Comparison of ENCODE assay signal across 27 mouse cellular contexts in the genomic region with DNA sequence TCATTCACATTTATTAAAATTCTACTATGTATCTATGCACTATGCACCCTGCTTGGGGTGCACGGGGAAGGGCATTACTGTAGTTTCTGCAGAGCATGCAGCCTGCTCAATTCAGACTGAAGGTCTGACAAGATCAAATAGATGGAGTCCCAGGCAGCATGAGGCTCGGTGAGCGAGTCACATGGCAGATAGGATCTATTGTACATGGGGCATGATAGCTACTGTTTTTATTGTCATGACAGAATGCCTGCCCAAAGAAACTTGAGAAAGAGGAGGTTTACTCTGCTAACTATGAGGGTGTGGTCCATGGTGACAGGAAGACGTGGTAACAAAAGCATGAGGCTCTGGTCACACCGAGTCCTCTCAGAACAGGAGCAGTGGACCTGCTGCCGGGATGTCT.
DNase-seq lines count a peak whose midpoint lies in the region; ATAC-seq and TF ChIP-seq lines count a peak whose summit lies in the region.
"Had no signal": no experiment of that assay in that cellular context is flagged by ENCODE, and none has a peak within 500 bp of the region (broad histone marks: within the 10 kb centered on the region; RNA-seq: fewer than 3 reads in every experiment).

No protein-coding gene starts in this region.

- no peak overlapping the region for H3K9ac ChIP-seq in MEL (ENCODE audit: control insufficient read depth, low read depth, low read length, poor library complexity, severe bottlenecking)
- H3K9ac ChIP-seq in midbrain, embryonic 13.5 days (replicated peaks) = no peak overlapping the region
- H3K9ac ChIP-seq: embryonic facial prominence, embryonic 13.5 days; forebrain, embryonic 12.5 days; forebrain, embryonic 15.5 days; heart, embryonic 13.5 days; hindbrain, embryonic 13.5 days had no signal

- H3K36me3 ChIP-seq in MEL (ENCODE audit: control insufficient read depth in 1 of 2, insufficient read depth in 2 of 2, low read length in 2 of 2) = peaks cover 0 to 26% of the 10 kb centered on the region in 2 experiments; a peak in 2 of 4 replicates
- no peaks in the 10 kb centered on the region for H3K36me3 ChIP-seq in midbrain, embryonic 13.5 days
- H3K36me3 ChIP-seq: embryonic facial prominence, embryonic 10.5 days; embryonic facial prominence, embryonic 13.5 days; forebrain, embryonic 12.5 days; forebrain, embryonic 15.5 days; heart, embryonic 10.5 days; heart, embryonic 13.5 days; hindbrain, embryonic 13.5 days had no signal

- H3K27me3 ChIP-seq in MEL (ENCODE audit: control insufficient read depth in 1 of 2, insufficient read depth in 2 of 2, low read length in 2 of 2) = no peaks in the 10 kb centered on the region
- no peaks in the 10 kb centered on the region for H3K27me3 ChIP-seq in midbrain, embryonic 13.5 days
- H3K27me3 ChIP-seq: embryonic facial prominence, embryonic 13.5 days; forebrain, embryonic 12.5 days; forebrain, embryonic 15.5 days; heart, embryonic 13.5 days; hindbrain, embryonic 13.5 days; Patski had no signal

- peak; percentile 25 for ATAC-seq in inflammation-experienced regulatory T-cells, adult 6 months
- ATAC-seq in midbrain, embryonic 13.5 days = no peak
- ATAC-seq: forebrain, embryonic 15.5 days; hindbrain, embryonic 16.5 days; intestine, postnatal 0 days; Patski had no signal

- peaks cover 14 to 25% of the 10 kb centered on the region in 2 experiments for H3K4me1 ChIP-seq in MEL (ENCODE audit: control insufficient read depth in 1 of 2, insufficient read depth in 2 of 2, low read length in 2 of 2)
- no peaks in the 10 kb centered on the region; the same call in 1 of the 2 replicates for H3K4me1 ChIP-seq in midbrain, embryonic 13.5 days (replicated peaks)
- H3K4me1 ChIP-seq: embryonic facial prominence, embryonic 10.5 days; forebrain, embryonic 12.5 days; heart, embryonic 10.5 days had no signal

- no peaks in the 10 kb centered on the region for H3K79me2 ChIP-seq in MEL (ENCODE audit: control insufficient read depth, insufficient read depth, low read length, poor library complexity)

- 0 out of 4 replicates have a peak, but pooled peaks of 1 of the 2 experiments have one; percentile 8 for TF ChIP-seq EP300 in MEL (IDR thresholded peaks at IDR 0.05; ENCODE audit: low read depth in 1 of 2, low read length in 2 of 2)

- no peaks in the 10 kb centered on the region for H3K9me3 ChIP-seq in MEL (replicated peaks; ENCODE audit: insufficient read depth, low read length)
- H3K9me3 ChIP-seq in midbrain, embryonic 13.5 days = no peaks in the 10 kb centered on the region
- H3K9me3 ChIP-seq: embryonic facial prominence, embryonic 10.5 days; embryonic facial prominence, embryonic 13.5 days; forebrain, embryonic 12.5 days; forebrain, embryonic 15.5 days; heart, embryonic 10.5 days; heart, embryonic 13.5 days; hindbrain, embryonic 13.5 days had no signal

- no peak for TF ChIP-seq POLR2A in MEL (IDR thresholded peaks at IDR 0.05; ENCODE audit: control insufficient read depth in 1 of 2, insufficient read depth in 1 of 2, low read depth in 1 of 2, low read length in 2 of 2, poor library complexity in 1 of 2)

- 82% methylated on average over 6 of the region's 6 CpGs for WGBS in midbrain, embryonic 13.5 days

- TF ChIP-seq CTCF in MEL (IDR thresholded peaks at IDR 0.05 in 2 of 3, conservative IDR thresholded peaks at IDR 0.05 in 1 of 3; ENCODE audit: control insufficient read depth in 1 of 3, insufficient read depth in 1 of 3, low read depth in 2 of 3, low read length in 3 of 3, poor library complexity in 1 of 3, severe bottlenecking in 1 of 3) = no peak

- no peak overlapping the region for H3K4me3 ChIP-seq in MEL (ENCODE audit: control insufficient read depth in 1 of 2, insufficient read depth in 1 of 2, low read depth in 2 of 2, low read length in 2 of 2)
- H3K4me3 ChIP-seq in midbrain, embryonic 13.5 days (replicated peaks) = no peak overlapping the region
- H3K4me3 ChIP-seq: embryonic facial prominence, embryonic 10.5 days; embryonic facial prominence, embryonic 13.5 days; erythroblast, embryonic 14.5 days; forebrain, embryonic 12.5 days; forebrain, embryonic 15.5 days; heart, adult 2 months; heart, embryonic 10.5 days; heart, embryonic 13.5 days; hindbrain, embryonic 13.5 days had no signal

- no peak for TF ChIP-seq RAD21 in MEL (IDR thresholded peaks at IDR 0.05; ENCODE audit: low read depth, low read length)

- H3K27ac ChIP-seq in MEL (ENCODE audit: control insufficient read depth, low read depth, low read length) = no peak overlapping the region
- no peak overlapping the region for H3K27ac ChIP-seq in midbrain, embryonic 13.5 days
- H3K27ac ChIP-seq: embryonic facial prominence, embryonic 10.5 days; embryonic facial prominence, embryonic 13.5 days; forebrain, embryonic 12.5 days; forebrain, embryonic 15.5 days; heart, adult 2 months; heart, embryonic 10.5 days; heart, embryonic 13.5 days; hindbrain, embryonic 13.5 days had no signal

- DNase-seq in CD4-positive, CD25-positive, alpha-beta regulatory T cell, adult 2 months (ENCODE audit: low read depth, low spot score) = peak; percentile 20
- no peak for DNase-seq in MEL (ENCODE audit: low read depth, low spot score)
- DNase-seq in Muller cell, postnatal 12 days (ENCODE audit: inconsistent ontology term) = no peak
- no peak for DNase-seq in cerebellum, postnatal 36 days
- DNase-seq: adrenal gland, adult 2 months; adrenal gland, postnatal 14 days; cerebellum, adult 11 months; cerebellum, adult 2 months; cerebellum, adult 9-11 months; cerebellum, postnatal 25 days; embryo, embryonic 11 days; gastrocnemius, postnatal 25 days; heart, adult 2 months; heart, postnatal 14 days had no signal

- no peak overlapping the region for H3K4me2 ChIP-seq in midbrain, embryonic 13.5 days (replicated peaks)
- H3K4me2 ChIP-seq: embryonic facial prominence, embryonic 13.5 days; forebrain, embryonic 12.5 days; forebrain, embryonic 15.5 days; heart, embryonic 13.5 days; hindbrain, embryonic 13.5 days had no signal

TF ChIP-seq in MEL, 35 proteins besides CTCF, POLR2A, EP300 and RAD21:
- TF ChIP-seq MAFK (IDR thresholded peaks at IDR 0.05; ENCODE audit: borderline replicate concordance, low read depth, low read length) = no peak
- 0 out of 2 replicates have a peak, but pooled peaks have one; percentile 24 for TF ChIP-seq SIN3A (IDR thresholded peaks at IDR 0.05; ENCODE audit: low read length)
- no peak for TF ChIP-seq TBP (IDR thresholded peaks at IDR 0.05; ENCODE audit: low read depth, low read length)
- TF ChIP-seq USF1 (IDR thresholded peaks at IDR 0.05; ENCODE audit: low read depth, low read length) = peak; percentile 33; the same call in 1 of the 2 replicates
- no peak for TF ChIP-seq NRF1 (IDR thresholded peaks at IDR 0.05; ENCODE audit: insufficient read depth, low read depth, low read length, poor library complexity, severe bottlenecking)
- 0 out of 2 replicates have a peak, but pooled peaks have one; percentile 37 for TF ChIP-seq ETS1 (IDR thresholded peaks at IDR 0.05; ENCODE audit: low read depth, low read length)
- TF ChIP-seq TAL1 (IDR thresholded peaks at IDR 0.05; ENCODE audit: low read length) = no peak
- TF ChIP-seq GATA1 (IDR thresholded peaks at IDR 0.05; ENCODE audit: low read depth, low read length) = no peak
- no peak for TF ChIP-seq UBTF (IDR thresholded peaks at IDR 0.05; ENCODE audit: borderline replicate concordance, insufficient read depth, low read depth, low read length)
- peak; percentile 76 for TF ChIP-seq MAX (IDR thresholded peaks at IDR 0.05; ENCODE audit: low read length)
- no peak for TF ChIP-seq MXI1 (IDR thresholded peaks at IDR 0.05; ENCODE audit: low read depth, low read length)
